Mouse (Mus musculus) heart, embryonic 14.5 days (tissue): ENCODE measurements around the gene Prss47. TPM values are rescaled to one million over a fixed set of nuclear protein-coding genes. Genes with fewer than 3 reads are reported as not detected.

Experiments
- ATAC-seq: fragments of 200-750 bp; cut with Nextera tagmentation; 2 replicates; pipeline ENCODE4 v1.8.0; 2017; ENCODE audit warnings: low read depth, moderate TSS enrichment; ENCODE audit not compliant: insufficient number of reproducible peaks, insufficient read depth, low FRiP score
- H3K27ac ChIP-seq, 2 experiments: fragments of 200-500 bp in 1 of 2; fragments of 300-500 bp in 1 of 2; sonication (generic) in 1 of 2; replicated peaks in 1 of 2; 2 replicates each; pipeline ENCODE4 v1.5.1; 2012 to 2014; ENCODE audit warnings: low read depth in 2 of 2, low read length in 2 of 2, control low read depth in 1 of 2, mild to moderate bottlenecking in 1 of 2, mixed read lengths in 1 of 2; ENCODE audit not compliant: control insufficient read depth in 1 of 2, insufficient read depth in 1 of 2
- H3K27me3 ChIP-seq: fragments of 300-500 bp; sonication (generic); 2 replicates; pipeline ENCODE4 v1.6.1; 2014; ENCODE audit warnings: mild to moderate bottlenecking, low read length, control low read depth; ENCODE audit not compliant: control insufficient read depth, insufficient read depth
- H3K36me3 ChIP-seq: fragments of 300-500 bp; sonication (generic); 2 replicates; pipeline ENCODE4 v1.6.1; 2014; ENCODE audit warnings: mild to moderate bottlenecking, control low read depth, low read length, mixed read lengths; ENCODE audit not compliant: control insufficient read depth, insufficient read depth
- H3K4me1 ChIP-seq, 2 experiments: fragments of 200-500 bp in 1 of 2; fragments of 300-500 bp in 1 of 2; sonication (generic) in 1 of 2; 2 replicates each; pipeline ENCODE4 v1.6.1; 2012 to 2014; ENCODE audit warnings: low read length in 2 of 2, control low read depth in 1 of 2, mixed read lengths in 1 of 2; ENCODE audit not compliant: control insufficient read depth in 2 of 2, insufficient read depth in 2 of 2
- H3K4me2 ChIP-seq: fragments of 300-500 bp; sonication (generic); 2 replicates; pipeline ENCODE4 v1.6.1; 2014; ENCODE audit warnings: mild to moderate bottlenecking, low read length
- H3K4me3 ChIP-seq, 2 experiments: fragments of 200-500 bp in 1 of 2; fragments of 300-500 bp in 1 of 2; sonication (generic) in 1 of 2; 2 replicates each; pipeline ENCODE4 v1.5.1; 2012 to 2014; ENCODE audit warnings: low read length in 2 of 2, mild to moderate bottlenecking in 2 of 2, control low read depth in 1 of 2, low read depth in 1 of 2, moderate library complexity in 1 of 2; ENCODE audit not compliant: control insufficient read depth in 1 of 2, insufficient read depth in 1 of 2
- H3K9ac ChIP-seq: fragments of 300-500 bp; sonication (generic); 2 replicates; pipeline ENCODE4 v1.6.1; 2014; ENCODE audit warnings: mild to moderate bottlenecking, low read length
- H3K9me3 ChIP-seq: fragments of 300-500 bp; sonication (generic); 2 replicates; pipeline ENCODE4 v1.6.1; 2016; ENCODE audit warnings: low read length, control low read depth; ENCODE audit not compliant: control insufficient read depth
- WGBS: fragments of 180-500 bp; shearing (Covaris S2); extraction: QIAGEN DNeasy Blood & Tissue Kit; methylation state at CpG from one replicate; pipeline ENCODE4 v1.1.7; 2014; 5-methylcytosine and 5-hydroxymethylcytosine counted together
- polyA plus RNA-seq: library from polyadenylated mRNA; unstranded; fragments of >200 nt; fragmentation: Nextera tagmentation; extraction: Ambion mirVana; gene quantifications from 2 replicates; pipeline ENCODE4 v1.2.1, GENCODE M21; 2014

The Prss47 gene
- polyA plus RNA-seq, 1 experiment from 2014 or later: not detected

- Histone ChIP-seq H3K27ac (no peak overlapping the region), H3K9me3 (no peaks in the 10 kb centered on the region), H3K36me3 (no peaks in the 10 kb centered on the region), H3K9ac (no peak overlapping the region), H3K4me1 (no peaks in the 10 kb centered on the region), H3K4me3 (no peak overlapping the region), H3K27me3 (no peaks in the 10 kb centered on the region), H3K4me2 (no peak overlapping the region)
- 61% methylated on average over 4 of the region's 4 CpGs for WGBS
- ATAC-seq: no peak
Observed at GRCm38 (mm10) chr13:65011052-65011738, 41.4 kb downstream of the Prss47 start.

GRCm38 (mm10) chr13:65007971-65008370 is 44.6 kb downstream of the Prss47 start:
- no peak for ATAC-seq
- no peaks in the 10 kb centered on the region for H3K4me1 ChIP-seq
- 50% methylated on average over 1 of the region's 1 CpGs for WGBS

GRCm38 (mm10) chr13:65006760-65007159 is 45.8 kb downstream of the Prss47 start:
- Histone ChIP-seq H3K27me3 (no peaks in the 10 kb centered on the region), H3K4me1 (no peaks in the 10 kb centered on the region), H3K9ac (no peak overlapping the region), H3K4me3 (no peak overlapping the region), H3K27ac (no peak overlapping the region), H3K36me3 (no peaks in the 10 kb centered on the region), H3K4me2 (no peak overlapping the region), H3K9me3 (no peaks in the 10 kb centered on the region)
- no peak for ATAC-seq
- WGBS: 76% methylated on average over 1 of the region's 1 CpGs

More at GRCm38 (mm10) chr13:65007971-65008370, 44.6 kb downstream of the Prss47 start:
- H3K36me3 ChIP-seq: no peaks in the 10 kb centered on the region
- no peak overlapping the region for H3K27ac ChIP-seq
- H3K9ac ChIP-seq: no peak overlapping the region
- H3K4me2 ChIP-seq: no peak overlapping the region
- no peaks in the 10 kb centered on the region for H3K27me3 ChIP-seq
- no peak overlapping the region for H3K4me3 ChIP-seq
- H3K9me3 ChIP-seq: no peaks in the 10 kb centered on the region

DNA sequence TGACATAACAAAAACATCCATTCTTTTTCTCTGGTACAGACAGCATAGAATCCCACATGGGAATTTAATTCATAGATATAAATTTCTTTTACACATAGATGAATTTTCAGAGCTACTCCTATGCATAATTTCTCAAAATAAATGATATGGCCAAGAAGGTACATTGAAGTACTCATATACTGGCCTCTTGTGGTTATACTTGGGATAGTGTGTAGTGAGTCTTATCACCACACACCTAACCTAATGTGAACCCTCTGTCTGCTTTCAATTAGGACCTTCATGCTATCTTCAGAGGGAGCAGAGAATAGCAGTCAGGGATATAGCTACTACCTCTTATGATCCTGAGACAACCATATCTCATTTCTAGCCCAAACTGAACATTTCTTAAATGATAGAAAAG is 47.1 kb downstream of the Prss47 start:
- no peaks in the 10 kb centered on the region for H3K9me3 ChIP-seq
- no peak for ATAC-seq
- H3K4me1 ChIP-seq: no peaks in the 10 kb centered on the region
- no peak overlapping the region for H3K4me2 ChIP-seq
- no peak overlapping the region for H3K27ac ChIP-seq
- no peaks in the 10 kb centered on the region for H3K27me3 ChIP-seq
- no peak overlapping the region for H3K4me3 ChIP-seq
- H3K36me3 ChIP-seq: no peaks in the 10 kb centered on the region
- no peak overlapping the region for H3K9ac ChIP-seq

Other genes with a start within 250 kb of the Prss47 start
- gene Cntnap3, start 148.8 kb downstream of the Prss47 start, polyA plus RNA-seq: not detected in 2 replicates
- not detected in 2 replicates for gene Spata31, start 135.4 kb downstream of the Prss47 start, polyA plus RNA-seq
- gene Spata31d1c, start 19.7 kb downstream of the Prss47 start, polyA plus RNA-seq: not detected in 2 replicates
- gene Mfsd14b, start 60.2 kb upstream of the Prss47 start, polyA plus RNA-seq: 37.6 and 39.9 TPM in 2 replicates
- not detected in 2 replicates for gene Olfr465-ps1, start 85.3 kb upstream of the Prss47 start, polyA plus RNA-seq
- not detected in 2 replicates for gene Olfr466, start 97.5 kb upstream of the Prss47 start, polyA plus RNA-seq
- gene Nlrp4f, start 153.2 kb upstream of the Prss47 start, polyA plus RNA-seq: not detected in 2 replicates
- not detected in 2 replicates for gene Gm10775, start 206.8 kb upstream of the Prss47 start, polyA plus RNA-seq
- gene Zfp369, start 226.1 kb upstream of the Prss47 start, polyA plus RNA-seq: 16.2 and 17.3 TPM in 2 replicates